Mouse (Mus musculus) spleen, postnatal 10 days (tissue): ENCODE results near the gene Vmn2r118.

Source experiments
- DNase-seq, 2 experiments: peaks; one replicate each; pipeline ENCODE4 v3.0.0; 2021 to 2022; ENCODE audit warnings: low spot score in 2 of 2

Vmn2r118 gene

DNA sequence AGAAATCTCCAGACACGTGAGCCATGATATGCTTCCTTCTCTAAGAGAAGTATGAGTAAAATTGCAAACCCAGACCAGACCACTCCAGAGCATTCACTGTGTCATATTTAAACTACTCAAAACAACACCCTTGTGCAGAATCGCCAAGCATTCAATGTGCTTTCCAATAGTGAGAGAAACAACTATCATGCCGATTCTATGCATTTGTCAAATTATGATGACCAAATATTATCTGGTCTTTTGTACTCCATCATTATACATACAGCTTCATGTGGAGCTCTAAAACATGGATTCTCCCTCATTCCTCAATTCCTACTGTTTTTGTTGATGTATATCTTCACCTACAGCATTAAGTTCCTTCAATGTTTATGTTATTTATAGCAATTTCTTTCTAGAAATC is at the start of gene Vmn2r118:
TSS of gene Vmn2r118 (minus strand) at position 101 of the 400 bp plus-strand sequence.
- DNase-seq = no peak

DNA sequence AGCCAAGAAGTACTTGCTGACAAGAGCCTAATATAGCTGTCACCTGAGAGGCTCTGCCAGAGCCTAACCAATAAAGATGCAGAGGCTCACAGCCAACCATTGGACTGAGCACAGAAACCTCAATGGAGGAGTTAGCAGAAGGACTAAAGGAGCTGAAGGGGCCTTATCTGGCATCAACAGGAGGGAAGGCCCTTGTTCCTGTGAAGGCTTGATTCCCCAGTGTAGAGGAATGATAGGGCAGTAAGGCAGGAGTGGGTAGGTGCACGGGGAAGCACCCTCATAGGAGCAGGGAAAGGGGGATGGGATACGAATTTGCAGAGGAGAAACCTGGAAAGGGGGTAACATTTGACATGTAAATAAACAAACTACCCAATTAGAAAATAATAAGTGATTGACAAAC is 36.1 kb upstream of the Vmn2r118 start:
- DNase-seq = no peak

DNA sequence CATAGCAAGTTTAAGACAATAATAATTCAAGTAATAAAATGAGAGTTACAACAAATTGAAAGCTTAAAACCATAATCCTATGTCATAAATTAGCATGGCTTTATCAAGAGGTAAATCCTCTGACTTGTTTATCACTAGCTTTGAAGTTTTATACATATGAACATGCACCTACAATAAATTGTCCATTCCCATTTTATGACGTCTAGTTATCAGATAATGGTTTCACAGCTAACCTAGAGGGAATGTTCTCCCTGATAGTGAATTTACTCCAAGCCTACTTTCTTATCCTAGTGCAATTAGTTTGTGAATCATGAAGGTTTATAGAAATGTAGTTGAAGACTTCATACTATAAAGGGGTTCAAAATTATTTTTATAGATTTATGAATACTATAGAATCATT is 34.2 kb downstream of the Vmn2r118 start:
- no peak for DNase-seq

DNA sequence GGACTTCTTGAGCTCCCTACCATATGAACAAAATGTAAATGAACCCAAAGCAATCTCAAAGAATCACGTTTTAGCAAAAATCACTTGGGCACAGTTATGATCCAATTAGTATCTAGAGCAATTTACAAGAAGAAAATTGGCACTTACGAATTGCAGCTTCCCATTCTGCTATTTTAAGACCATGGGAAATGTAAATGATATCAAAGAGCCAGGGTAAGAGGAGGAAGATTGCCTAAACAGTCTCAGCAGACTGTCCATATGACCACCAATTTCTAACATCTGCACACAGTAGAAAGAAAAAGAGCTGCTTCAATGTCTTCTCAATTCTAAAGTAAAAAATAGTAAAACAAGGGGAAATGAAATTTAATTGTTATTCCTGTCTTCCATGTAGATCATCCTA is 63.2 kb downstream of the Vmn2r118 start:
- DNase-seq = no peak

DNA sequence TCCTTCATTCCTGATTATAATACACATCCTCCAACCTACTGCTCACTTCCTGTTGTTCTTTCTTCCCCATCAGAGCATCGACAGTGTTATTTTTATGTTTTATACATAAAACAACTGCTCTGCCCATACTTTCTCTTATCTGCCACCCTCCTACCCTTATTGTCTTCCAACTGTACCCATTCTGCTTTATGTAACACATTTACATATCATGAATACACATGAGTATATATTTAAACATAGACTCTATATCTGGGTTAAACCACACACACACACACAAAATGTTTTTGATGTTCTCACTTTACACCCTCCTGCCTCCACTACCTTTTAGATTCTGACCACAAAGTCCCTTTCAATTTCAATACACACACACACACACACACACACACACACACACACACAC is 76.5 kb downstream of the Vmn2r118 start:
- no peak for DNase-seq
